ENCODE assay signal across 20 mouse cellular contexts in the genomic region with DNA sequence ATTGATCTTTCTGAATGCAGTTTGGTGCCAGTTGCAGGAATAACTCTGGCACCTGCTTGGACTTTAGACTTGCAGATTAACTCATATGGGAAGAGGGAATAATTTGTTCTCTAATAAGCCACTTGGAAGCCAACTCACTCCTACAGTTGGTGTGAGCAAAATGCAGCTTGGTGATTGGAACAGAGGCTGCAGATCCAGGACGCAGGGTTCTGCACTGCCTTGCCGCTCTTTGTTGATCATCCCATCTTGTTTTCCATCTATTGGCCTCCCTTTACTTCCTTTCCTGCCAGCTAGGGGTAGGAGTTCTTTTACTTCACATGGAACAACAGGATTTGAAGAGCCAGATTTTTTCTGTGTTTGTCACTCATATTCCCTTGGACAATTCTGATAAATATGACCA.
"Had no signal": no experiment of that assay in that cellular context is flagged by ENCODE, and none has a peak within 500 bp of the region (broad histone marks: within the 10 kb centered on the region; RNA-seq: fewer than 3 reads in every experiment).

No protein-coding gene starts in this region.

- H3K4me2 ChIP-seq: intestine, embryonic 15.5 days; kidney, embryonic 15.5 days; liver, embryonic 13.5 days; midbrain, embryonic 12.5 days; midbrain, embryonic 15.5 days; neural tube, embryonic 13.5 days had no signal

- H3K27ac ChIP-seq: intestine, embryonic 15.5 days; kidney, embryonic 15.5 days; left cerebral cortex, adult 2 months; liver, embryonic 13.5 days; midbrain, embryonic 12.5 days; midbrain, embryonic 15.5 days; neural tube, embryonic 13.5 days; stomach, postnatal 0 days had no signal

- DNase-seq: kidney, adult 11 months; kidney, adult 8-10 months; kidney, postnatal 10 days; kidney, postnatal 36 days; liver, embryonic 13.5 days; lung, adult 2 months; lung, postnatal 14 days; lung, postnatal 4 days; right cerebral cortex, adult 18-20 months; thymus, adult 2 months; thymus, postnatal 14 days; thymus, postnatal 4 days had no signal

- H3K36me3 ChIP-seq: intestine, embryonic 15.5 days; kidney, embryonic 15.5 days; liver, embryonic 13.5 days; midbrain, embryonic 12.5 days; midbrain, embryonic 15.5 days; neural tube, embryonic 13.5 days had no signal

- H3K9ac ChIP-seq: intestine, embryonic 15.5 days; kidney, embryonic 15.5 days; liver, embryonic 13.5 days; midbrain, embryonic 12.5 days; midbrain, embryonic 15.5 days; neural tube, embryonic 13.5 days had no signal

- H3K9me3 ChIP-seq: intestine, embryonic 15.5 days; kidney, embryonic 15.5 days; liver, embryonic 13.5 days; midbrain, embryonic 12.5 days; midbrain, embryonic 15.5 days; neural tube, embryonic 13.5 days had no signal

- ATAC-seq: intestine, embryonic 15.5 days; midbrain, embryonic 15.5 days had no signal

- H3K4me1 ChIP-seq: intestine, embryonic 15.5 days; liver, embryonic 13.5 days had no signal

- H3K27me3 ChIP-seq: intestine, embryonic 15.5 days; kidney, embryonic 15.5 days; liver, embryonic 13.5 days; midbrain, embryonic 12.5 days; midbrain, embryonic 15.5 days; neural tube, embryonic 13.5 days had no signal

- H3K4me3 ChIP-seq: intestine, embryonic 15.5 days; kidney, embryonic 15.5 days; left cerebral cortex, adult 2 months; liver, embryonic 13.5 days; midbrain, embryonic 12.5 days; midbrain, embryonic 15.5 days; myocyte; neural tube, embryonic 13.5 days had no signal
